In the genomic region with DNA sequence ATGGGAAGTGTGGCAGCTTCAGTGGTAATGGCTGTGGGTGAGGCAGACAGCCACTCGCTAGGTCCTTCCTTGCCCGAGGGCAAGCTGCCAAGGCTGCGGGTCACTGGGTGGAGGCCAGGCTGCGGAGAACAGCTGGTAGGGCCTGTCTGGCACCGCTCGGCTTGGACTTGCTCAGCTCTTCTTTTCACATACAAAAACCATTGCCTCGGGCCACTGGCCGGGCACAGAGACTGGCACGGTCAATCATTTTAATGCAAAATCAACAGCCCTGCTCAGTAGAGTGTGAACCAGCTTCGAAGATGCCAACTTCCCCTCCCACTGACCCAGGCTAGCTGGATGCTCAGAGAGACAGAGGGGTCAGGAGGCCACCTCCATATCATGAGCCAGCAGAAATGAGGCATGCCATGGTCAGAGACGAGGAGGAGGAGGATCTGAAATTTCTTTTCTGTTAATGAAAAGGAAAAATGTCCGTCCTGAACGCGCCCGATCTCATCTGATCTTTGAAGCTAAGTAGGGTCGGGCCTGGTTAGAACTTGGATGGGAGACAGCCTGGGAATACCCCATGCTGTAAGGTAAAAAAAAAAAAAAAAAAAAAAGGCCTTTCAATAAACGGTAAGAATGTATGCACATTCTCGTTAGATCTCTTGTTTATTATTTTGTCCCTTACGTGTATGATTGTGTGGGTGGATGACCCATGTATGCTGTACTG, we compare ENCODE assay signal across 8 mouse cellular contexts. TPM values are rescaled to one million over a fixed set of nuclear protein-coding genes. Genes with fewer than 3 reads are reported as not detected.
DNase-seq lines count a peak whose midpoint lies in the region; ATAC-seq and TF ChIP-seq lines count a peak whose summit lies in the region.

No protein-coding gene starts in this region.

- H3K27ac ChIP-seq in forebrain, embryonic 14.5 days (ENCODE audit: low read depth, low read length), result no peak overlapping the region; the same call in 1 of the 2 replicates
- H3K27ac ChIP-seq in midbrain, postnatal 0 days (ENCODE audit: low read depth, low read length), result no peak overlapping the region

- H3K4me1 ChIP-seq in forebrain, embryonic 14.5 days (ENCODE audit: control insufficient read depth, insufficient read depth, low read length), result 0 out of 2 replicates have a peak, but pooled peaks cover 4% of the 10 kb centered on the region
- no peaks in the 10 kb centered on the region for H3K4me1 ChIP-seq in midbrain, postnatal 0 days (ENCODE audit: insufficient read depth, low read length)

- H3K4me3 ChIP-seq in forebrain, embryonic 14.5 days (ENCODE audit: low read depth, low read length), result no peak overlapping the region
- no peak overlapping the region for H3K4me3 ChIP-seq in midbrain, postnatal 0 days (ENCODE audit: low read depth, low read length)

- no peak overlapping the region for H3K4me2 ChIP-seq in forebrain, embryonic 14.5 days (ENCODE audit: low read length)
- no peak overlapping the region for H3K4me2 ChIP-seq in midbrain, postnatal 0 days (ENCODE audit: low read depth, low read length, poor library complexity, severe bottlenecking)

- DNase-seq in 3134 (ENCODE audit: extremely low read depth, insufficient read length, low spot score), result peak; percentile 67
- peak; percentile 85 for DNase-seq in adrenal gland, adult 2 months
- DNase-seq in forebrain, embryonic 14.5 days (ENCODE audit: low spot score), result peak; percentile 65
- DNase-seq in heart, postnatal 25 days (ENCODE audit: low spot score), result peak; percentile 33
- DNase-seq in layer of hippocampus, adult 9-11 months, result peak; percentile 51
- DNase-seq in midbrain, postnatal 0 days (ENCODE audit: low spot score), result peak; percentile 76
- DNase-seq in c-Kit-positive CD71-positive TER-119-positive erythroid progenitor cells, embryonic 14.5 days (ENCODE audit: low spot score), result no peak

- no peak overlapping the region; the same call in 1 of the 2 replicates for H3K9ac ChIP-seq in forebrain, embryonic 14.5 days (ENCODE audit: low read length)
- no peak overlapping the region for H3K9ac ChIP-seq in midbrain, postnatal 0 days (replicated peaks; ENCODE audit: low read length, poor library complexity, severe bottlenecking)

- no peaks in the 10 kb centered on the region for H3K9me3 ChIP-seq in forebrain, embryonic 14.5 days (replicated peaks; ENCODE audit: control insufficient read depth, low read length)
- H3K9me3 ChIP-seq in midbrain, postnatal 0 days (ENCODE audit: low read length), result no peaks in the 10 kb centered on the region

- H3K27me3 ChIP-seq in forebrain, embryonic 14.5 days (replicated peaks; ENCODE audit: control insufficient read depth, insufficient read depth, low read length), result no peaks in the 10 kb centered on the region
- H3K27me3 ChIP-seq in midbrain, postnatal 0 days (ENCODE audit: insufficient read depth, low read length), result no peaks in the 10 kb centered on the region

- no peaks in the 10 kb centered on the region for H3K36me3 ChIP-seq in forebrain, embryonic 14.5 days (ENCODE audit: control insufficient read depth, insufficient read depth, low read length)
- H3K36me3 ChIP-seq in midbrain, postnatal 0 days (ENCODE audit: insufficient read depth, low read length), result no peaks in the 10 kb centered on the region

- no peak for TF ChIP-seq CTCF in midbrain, postnatal 0 days (IDR thresholded peaks at IDR 0.05)

- peak; percentile 88 for ATAC-seq in forebrain, embryonic 14.5 days
- peak; percentile 67 for ATAC-seq in midbrain, postnatal 0 days (ENCODE audit: low FRiP score)
- ATAC-seq in erythroid progenitor cell, adult 5-6 weeks (replicated peaks; ENCODE audit: low FRiP score, poor library complexity, severe bottlenecking), result no peak

- intact Hi-C loops in heart, postnatal 25 days (cut with DNase I), result no loop called here

- WGBS in forebrain, embryonic 14.5 days, result 65% methylated on average over 19 of the region's 19 CpGs
- 77% methylated on average over 19 of the region's 19 CpGs for WGBS in midbrain, postnatal 0 days

RNA-seq across cellular contexts. Expression of a gene that starts 48.0 kb away (rescaled TPM):
- 1 to 10 TPM; 1.8 to 3.5 TPM for total RNA-seq in adrenal gland, adult 2 months (2021)
- polyA plus RNA-seq in adrenal gland, adult 2 months (2012; rRNA removed), result 0.74 and 0.84 TPM in 2 replicates
- polyA plus RNA-seq in forebrain, embryonic 14.5 days (2014; fragmentation: Nextera tagmentation; extraction: Ambion mirVana), result 0.16 and 0.23 TPM in 2 replicates
- 1 to 10 TPM; 3.3 to 3.7 TPM for total RNA-seq in heart, postnatal 25 days (2021)
- 0.27 and 0.38 TPM in 2 replicates for total RNA-seq in midbrain, postnatal 0 days (2014; rRNA removed)
- polyA plus RNA-seq in midbrain, postnatal 0 days (2015; fragmentation: Nextera tagmentation; extraction: Ambion mirVana), result 0.16 and 0.35 TPM in 2 replicates
- not detected in 2 replicates for total RNA-seq in erythroid progenitor cell, adult 5-6 weeks (2015; ENCODE audit: low replicate concordance)
- not detected in 2 replicates for total RNA-seq in erythroid progenitor cell, adult 5-6 weeks (2017; ENCODE audit: low replicate concordance)

RNA-seq across cellular contexts. Expression of a gene that starts 48.0 kb away (rescaled TPM):
- 1 to 10 TPM; 3.9 to 5.6 TPM for total RNA-seq in adrenal gland, adult 2 months (2021)
- polyA plus RNA-seq in adrenal gland, adult 2 months (2012; rRNA removed), result 1.7 TPM in 2 replicates
- polyA plus RNA-seq in forebrain, embryonic 14.5 days (2014; fragmentation: Nextera tagmentation; extraction: Ambion mirVana), result 0.21 and 0.24 TPM in 2 replicates
- total RNA-seq in heart, postnatal 25 days (2021), result 10 to 100 TPM in 1 of 2 experiments, 1 to 10 TPM in 1; 9.6 to 10.5 TPM
- total RNA-seq in midbrain, postnatal 0 days (2014; rRNA removed), result 0.28 and 0.44 TPM in 2 replicates
- 0.16 and 0.36 TPM in 2 replicates for polyA plus RNA-seq in midbrain, postnatal 0 days (2015; fragmentation: Nextera tagmentation; extraction: Ambion mirVana)
- total RNA-seq in erythroid progenitor cell, adult 5-6 weeks (2015; ENCODE audit: low replicate concordance), result not detected in 2 replicates
- total RNA-seq in erythroid progenitor cell, adult 5-6 weeks (2017; ENCODE audit: low replicate concordance), result not detected in 2 replicates
